Mouse (Mus musculus): Measurements from ENCODE around the gene Tmed3.

Gene Tmed3

DNA sequence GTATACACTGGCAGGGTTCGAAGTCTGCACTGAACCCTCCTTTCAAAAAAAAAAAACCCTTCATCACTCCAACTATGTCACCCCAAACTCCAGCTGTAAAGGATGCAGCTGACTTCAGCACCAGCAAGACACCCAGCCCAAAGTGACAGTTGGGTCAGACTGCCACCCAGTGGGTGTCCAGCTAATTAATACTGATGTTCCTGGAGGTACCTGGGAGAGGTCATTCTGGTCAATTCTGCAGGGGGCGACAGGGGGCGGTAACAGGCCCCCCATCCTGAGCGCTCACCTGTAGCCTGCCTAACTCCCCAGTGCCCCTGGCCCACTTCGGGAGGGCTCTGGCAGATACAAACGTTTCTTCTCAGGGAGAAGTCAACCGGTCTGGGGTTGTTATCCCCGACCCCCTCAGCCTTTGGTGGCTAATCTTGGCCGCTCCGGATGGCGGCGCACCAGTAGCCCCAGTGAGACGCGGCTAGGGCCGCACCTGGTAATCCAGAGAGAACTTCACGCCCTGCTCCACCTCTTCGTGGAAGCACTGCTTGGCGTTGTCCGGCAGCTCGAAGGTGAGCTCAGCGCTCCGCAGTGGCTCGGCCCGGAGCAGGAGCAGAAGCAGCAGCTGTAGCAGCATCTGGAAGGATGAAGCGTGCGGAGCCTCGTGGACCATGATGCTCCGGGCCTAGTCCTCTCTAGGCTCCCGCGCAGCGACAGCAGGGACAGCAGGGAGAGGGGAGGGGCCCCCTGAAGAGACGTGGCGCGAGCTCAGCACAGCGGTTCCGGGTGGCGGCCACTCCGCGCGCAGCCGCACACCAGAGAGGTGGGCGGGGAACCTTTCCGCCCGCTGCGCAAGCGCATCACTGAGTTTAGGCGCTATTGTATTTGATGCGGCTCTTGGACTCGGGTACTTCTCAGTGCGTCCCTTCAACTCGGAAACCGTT, at the start of gene Tmed3:
Tmed3 (minus strand) TSS at position 804 of the 932 bp plus-strand sequence.
- DNase-seq = peak; percentile 89

DNA sequence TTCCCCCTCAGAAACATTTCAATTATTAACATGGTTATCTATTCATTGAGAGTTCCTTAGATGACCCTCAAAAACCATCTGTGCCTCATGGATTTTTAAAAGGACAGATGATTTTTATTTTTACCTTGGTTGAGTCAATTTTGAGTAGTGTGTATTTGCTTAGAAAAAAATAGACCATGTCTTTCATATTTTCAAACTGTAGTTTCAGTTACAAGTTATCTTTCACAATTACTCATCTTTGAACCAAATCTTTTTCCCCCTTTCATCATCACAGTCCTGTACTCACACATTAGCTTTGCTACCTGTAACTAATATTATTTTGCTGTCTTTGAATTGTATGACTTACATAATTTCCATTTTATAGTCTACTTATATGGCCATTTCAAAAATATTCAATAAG, 35.2 kb upstream of the Tmed3 start:
- no peak for DNase-seq

- no peak for DNase-seq
Observed at GRCm38 (mm10) chr9:89738295-89738694, 33.4 kb upstream of the Tmed3 start, which contains the start of gene Ankrd34c. Ankrd34c (minus strand) TSS chr9:89738475.

- DNase-seq = no peak
Observed at GRCm38 (mm10) chr9:89737888-89738287, 33.0 kb upstream of the Tmed3 start.

GRCm38 (mm10) chr9:89736932-89737705, 32.3 kb upstream of the Tmed3 start:
- DNase-seq = peak; percentile 6

GRCm38 (mm10) chr9:89706906-89707305, 2.0 kb upstream of the Tmed3 start:
- DNase-seq = no peak

DNA sequence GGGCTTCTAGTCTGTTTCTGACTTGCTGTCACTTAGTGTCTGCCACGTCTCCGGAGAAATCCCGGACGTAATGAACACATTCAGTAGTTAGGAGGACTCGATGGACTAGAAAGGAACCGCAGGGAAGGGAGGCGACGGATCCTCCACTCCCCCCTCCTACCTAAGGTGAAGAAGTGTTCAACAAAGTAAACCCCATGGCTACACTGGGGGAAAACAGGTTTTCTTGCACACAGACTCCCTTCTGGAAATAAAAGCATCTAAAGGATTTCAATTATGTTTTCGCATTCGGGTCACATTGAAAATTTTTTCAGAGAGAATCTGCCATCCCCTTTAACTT, 297 bp upstream of the Tmed3 start:
- DNase-seq = no peak

- no peak for DNase-seq
Observed at GRCm38 (mm10) chr9:89700910-89701457, 3.9 kb downstream of the Tmed3 start.

GRCm38 (mm10) chr9:89695143-89695542, 9.7 kb downstream of the Tmed3 start:
- no peak for DNase-seq

- DNase-seq = no peak
Observed at GRCm38 (mm10) chr9:89693670-89694069, 11.2 kb downstream of the Tmed3 start.

DNA sequence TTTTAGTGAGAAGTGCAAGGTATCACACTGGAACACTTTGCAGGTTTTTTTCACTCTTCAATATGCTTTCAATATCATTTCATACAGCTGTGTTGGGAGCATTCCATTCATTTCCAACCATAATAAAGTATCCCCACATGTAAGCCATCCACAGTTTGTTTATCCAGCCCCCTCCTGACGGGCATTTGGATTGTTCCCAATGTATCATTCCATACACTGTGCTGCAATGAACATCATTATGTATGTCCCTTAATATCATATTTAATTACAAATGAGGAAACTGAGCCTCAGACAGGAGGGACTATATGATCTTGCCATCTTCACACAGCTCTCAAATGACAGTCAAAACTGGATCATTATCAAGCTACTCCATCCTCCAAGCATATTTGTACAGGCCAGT, 15.7 kb downstream of the Tmed3 start:
- no peak for DNase-seq

DNA sequence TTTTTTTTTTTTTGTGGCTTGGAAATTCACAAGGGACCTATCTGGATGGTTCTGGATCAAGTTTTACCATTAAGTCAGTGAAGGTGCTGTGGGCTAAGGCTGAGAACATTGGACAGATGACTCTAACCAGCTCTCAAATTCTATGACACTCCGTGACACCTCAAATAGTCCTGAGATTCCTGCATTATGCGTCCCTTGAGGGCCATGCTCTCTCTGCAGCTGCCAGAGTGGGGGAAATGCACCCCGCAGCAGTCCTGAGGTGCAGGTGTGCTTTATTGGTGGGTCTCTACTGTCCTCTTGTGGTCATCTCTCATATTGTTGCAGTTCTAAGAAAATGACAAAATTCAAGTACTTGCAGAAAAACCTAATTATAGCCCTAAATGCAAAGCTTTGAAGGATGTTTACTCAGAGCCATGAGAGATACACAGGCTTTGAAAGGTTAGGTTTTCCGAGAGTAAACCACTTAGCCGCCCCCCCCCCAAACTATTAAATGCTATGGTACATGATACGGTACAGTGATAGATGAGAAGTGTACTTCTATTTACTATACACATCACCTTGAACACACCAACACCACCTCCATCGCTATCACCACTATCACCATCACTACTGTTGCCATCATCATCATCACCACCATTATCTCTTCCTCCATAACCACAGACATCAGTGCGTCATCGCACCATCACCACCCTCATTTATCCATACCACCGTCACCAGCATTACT, 17.2 kb downstream of the Tmed3 start:
- no peak for DNase-seq

GRCm38 (mm10) chr9:89686262-89686661, 18.6 kb downstream of the Tmed3 start:
- no peak for DNase-seq

DNA sequence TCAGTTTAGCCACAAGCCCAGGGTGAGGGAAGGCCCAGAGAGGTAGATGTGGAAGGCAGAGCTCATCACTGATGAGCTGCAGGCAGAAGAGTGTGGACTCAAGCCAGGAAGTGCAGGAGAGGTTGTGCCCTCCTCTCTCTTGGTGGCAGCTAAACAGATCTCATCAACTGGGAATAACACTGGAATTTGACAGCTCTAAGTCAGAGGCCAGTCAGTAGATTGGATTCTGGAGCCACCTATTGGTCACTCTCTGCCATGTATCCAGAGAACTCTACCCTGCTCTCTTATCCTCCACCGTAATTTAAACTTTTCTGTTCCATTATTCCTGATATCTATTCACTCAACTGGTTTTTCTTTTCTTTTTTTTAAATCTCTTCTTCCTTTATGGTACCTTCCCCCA, 25.9 kb downstream of the Tmed3 start:
- peak; percentile 6 for DNase-seq

- DNase-seq = peak; percentile 73
Observed at GRCm38 (mm10) chr9:89674014-89674618, 30.8 kb downstream of the Tmed3 start.

GRCm38 (mm10) chr9:89673402-89673801, 31.5 kb downstream of the Tmed3 start:
- no peak for DNase-seq

- no peak for DNase-seq
Observed at GRCm38 (mm10) chr9:89669878-89670277, 35.0 kb downstream of the Tmed3 start.

DNA sequence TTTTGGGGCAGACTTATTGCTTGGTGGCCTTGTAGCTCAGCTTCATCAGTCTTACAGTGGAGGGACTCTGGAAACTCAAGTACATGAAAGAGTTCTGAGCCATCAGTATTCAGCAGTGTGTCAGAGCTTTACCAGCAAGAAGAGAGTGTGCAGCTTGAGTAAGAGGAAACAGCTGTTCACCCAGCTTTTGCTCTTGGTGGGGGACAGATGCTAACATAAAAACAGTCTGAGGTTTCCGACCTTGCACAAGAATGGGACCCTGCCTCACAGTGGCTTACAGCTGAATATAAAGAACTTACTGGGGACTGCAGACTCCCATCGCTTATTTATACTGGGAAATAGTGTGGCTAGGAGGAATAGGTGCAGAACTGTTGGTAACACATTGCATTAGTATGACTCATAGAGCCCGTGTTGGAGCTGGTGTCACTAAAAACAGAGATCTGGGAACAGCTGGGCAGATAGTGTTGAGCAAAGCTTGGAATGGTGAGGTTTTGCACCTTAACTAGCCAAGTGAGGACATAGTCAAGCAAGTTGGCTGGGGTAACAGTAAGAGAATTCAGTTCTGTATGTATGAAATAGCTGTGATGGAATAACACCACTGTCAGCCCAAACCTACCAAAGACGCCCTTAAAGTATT, 37.4 kb downstream of the Tmed3 start:
- DNase-seq = no peak

DNA sequence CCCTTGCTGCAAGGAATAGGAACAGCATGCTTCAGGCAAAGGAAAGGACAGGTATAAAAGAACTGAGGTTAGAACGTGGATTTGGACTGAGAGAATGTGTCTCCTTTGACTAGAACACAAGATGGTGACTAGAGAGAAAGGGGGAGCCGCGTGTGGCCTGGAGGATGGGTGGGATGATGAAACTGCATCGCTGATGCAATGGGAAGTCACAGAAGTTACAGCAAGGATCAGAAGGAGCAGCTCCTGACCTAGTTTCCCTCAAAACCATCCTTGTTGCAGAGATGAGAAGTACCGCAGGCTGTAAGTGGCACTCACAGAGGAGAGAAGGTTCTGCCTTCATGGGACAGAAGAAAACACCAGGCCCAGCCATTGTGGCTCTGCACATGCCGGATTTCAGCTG, 54.0 kb downstream of the Tmed3 start:
- DNase-seq = no peak
